Mouse (Mus musculus) embryonic facial prominence, embryonic 15.5 days (tissue): ENCODE data around the gene Utp3. TPM values are rescaled to one million over a fixed set of nuclear protein-coding genes. Genes with fewer than 3 reads are reported as not detected.
"Not testable (repeated sequence)": the region's sequence is repeated elsewhere in the genome, so short reads cannot be mapped to it uniquely, and the experiment has no call there.

ENCODE experiments used
- ATAC-seq: fragments of 200-750 bp; cut with Nextera tagmentation; 2 replicates; pipeline ENCODE4 v1.8.0; 2017; ENCODE audit warnings: low read depth, moderate TSS enrichment; ENCODE audit not compliant: insufficient number of reproducible peaks, low FRiP score, low TSS enrichment
- H3K27ac ChIP-seq: fragments of 300-500 bp; sonication (generic); replicated peaks from 2 replicates; pipeline ENCODE4 v1.5.1; 2015; ENCODE audit warnings: mild to moderate bottlenecking, inconsistent platforms
- H3K27me3 ChIP-seq: fragments of 300-500 bp; sonication (generic); 2 replicates; pipeline ENCODE4 v1.6.1; 2015; ENCODE audit warnings: inconsistent platforms
- H3K36me3 ChIP-seq: fragments of 300-500 bp; sonication (generic); 2 replicates; pipeline ENCODE4 v1.6.1; 2015; ENCODE audit warnings: mild to moderate bottlenecking, inconsistent platforms
- H3K4me1 ChIP-seq: fragments of 300-500 bp; sonication (generic); 2 replicates; pipeline ENCODE4 v1.6.1; 2015; ENCODE audit warnings: inconsistent platforms
- H3K4me2 ChIP-seq: fragments of 300-500 bp; sonication (generic); replicated peaks from 2 replicates; pipeline ENCODE4 v1.6.1; 2015; ENCODE audit warnings: mild to moderate bottlenecking, inconsistent platforms
- H3K4me3 ChIP-seq: fragments of 300-500 bp; sonication (generic); replicated peaks from 2 replicates; pipeline ENCODE4 v1.5.1; 2015; ENCODE audit warnings: mild to moderate bottlenecking, inconsistent platforms
- H3K9ac ChIP-seq: fragments of 300-500 bp; sonication (generic); 2 replicates; pipeline ENCODE4 v1.6.1; 2015; ENCODE audit warnings: inconsistent platforms
- H3K9me3 ChIP-seq: fragments of 300-500 bp; sonication (generic); replicated peaks from 2 replicates; pipeline ENCODE4 v1.6.1; 2016; ENCODE audit warnings: inconsistent platforms
- WGBS: fragments of 180-500 bp; shearing (Covaris S2); methylation state at CpG from one replicate; pipeline ENCODE4 v1.1.7; 2015; 5-methylcytosine and 5-hydroxymethylcytosine counted together
- polyA plus RNA-seq: library from polyadenylated mRNA; unstranded; fragments of >200 nt; fragmentation: Nextera tagmentation; extraction: Ambion mirVana; gene quantifications from 2 replicates; pipeline ENCODE4 v1.2.1, GENCODE M21; 2015

Utp3 gene
- polyA plus RNA-seq = 68.3 and 72.3 TPM in 2 replicates

GRCm38 (mm10) chr5:88554086-88554886, at the start of gene Utp3:
Gene Utp3, plus strand, starts transcription at chr5:88554462.
- WGBS = under 1% methylated on average over 76 of the region's 76 CpGs
- peak within 1 kb of the TSS; percentile 88 for H3K4me2 ChIP-seq

GRCm38 (mm10) chr5:88508555-88508954, 45.7 kb upstream of the Utp3 start:
- H3K9ac ChIP-seq = no peak overlapping the region
- no peak overlapping the region for H3K4me3 ChIP-seq
- no peaks in the 10 kb centered on the region for H3K36me3 ChIP-seq
- H3K27me3 ChIP-seq = no peaks in the 10 kb centered on the region
- ATAC-seq = no peak
- 81% methylated on average over 1 of the region's 1 CpGs for WGBS
- H3K4me1 ChIP-seq = no peaks in the 10 kb centered on the region
- H3K4me2 ChIP-seq = no peak overlapping the region
- no peak overlapping the region for H3K27ac ChIP-seq
- no peaks in the 10 kb centered on the region for H3K9me3 ChIP-seq

More at GRCm38 (mm10) chr5:88554086-88554886, at the start of gene Utp3:
- H3K4me1 ChIP-seq = peaks cover 13% of the 10 kb centered on the region
- H3K36me3 ChIP-seq = peaks cover 3% of the 10 kb centered on the region; the same call in 1 of the 2 replicates
- H3K27ac ChIP-seq = peak within 1 kb of the TSS; percentile 95
- peak within 1 kb of the TSS; percentile 87 for H3K4me3 ChIP-seq
- H3K9ac ChIP-seq = peak within 1 kb of the TSS; percentile 93
- ATAC-seq = peak; percentile 95
- H3K27me3 ChIP-seq = no peaks in the 10 kb centered on the region
- no peaks in the 10 kb centered on the region for H3K9me3 ChIP-seq

GRCm38 (mm10) chr5:88508990-88509389, 45.3 kb upstream of the Utp3 start:
- no peak for ATAC-seq
- H3K4me3 ChIP-seq = no peak overlapping the region
- H3K36me3 ChIP-seq = no peaks in the 10 kb centered on the region
- H3K9me3 ChIP-seq = no peaks in the 10 kb centered on the region
- H3K9ac ChIP-seq = no peak overlapping the region
- H3K27ac ChIP-seq = no peak overlapping the region
- H3K4me1 ChIP-seq = no peaks in the 10 kb centered on the region
- no peaks in the 10 kb centered on the region for H3K27me3 ChIP-seq
- 80% methylated on average over 1 of the region's 1 CpGs for WGBS
- H3K4me2 ChIP-seq = no peak overlapping the region

GRCm38 (mm10) chr5:88519232-88519631, 35.0 kb upstream of the Utp3 start:
- Histone ChIP-seq H3K9ac (no peak overlapping the region), H3K36me3 (no peaks in the 10 kb centered on the region), H3K27ac (no peak overlapping the region), H3K4me3 (no peak overlapping the region), H3K4me2 (no peak overlapping the region), H3K27me3 (no peaks in the 10 kb centered on the region), H3K4me1 (no peaks in the 10 kb centered on the region), H3K9me3 (no peaks in the 10 kb centered on the region)
- 5% methylated on average over 2 of the region's 2 CpGs for WGBS
- no peak for ATAC-seq

GRCm38 (mm10) chr5:88527657-88528056, 26.6 kb upstream of the Utp3 start, which contains the start of gene Jchain:
Gene Jchain, minus strand, starts transcription at chr5:88527891.
- Histone ChIP-seq H3K4me3 (no peak within 1 kb of the TSS), H3K4me1 (no peaks in the 10 kb centered on the region), H3K27me3 (no peaks in the 10 kb centered on the region), H3K27ac (no peak within 1 kb of the TSS), H3K36me3 (no peaks in the 10 kb centered on the region), H3K9me3 (no peaks in the 10 kb centered on the region), H3K4me2 (no peak within 1 kb of the TSS), H3K9ac (no peak within 1 kb of the TSS)
- WGBS = 87% methylated on average over 3 of the region's 3 CpGs
- ATAC-seq = no peak

GRCm38 (mm10) chr5:88530908-88531307, 23.4 kb upstream of the Utp3 start:
- no peak for ATAC-seq
- Histone ChIP-seq H3K27me3 (no peaks in the 10 kb centered on the region), H3K4me2 (no peak overlapping the region), H3K27ac (no peak overlapping the region), H3K36me3 (no peaks in the 10 kb centered on the region), H3K4me1 (no peaks in the 10 kb centered on the region), H3K4me3 (no peak overlapping the region), H3K9ac (no peak overlapping the region), H3K9me3 (no peaks in the 10 kb centered on the region)
- 62% methylated on average over 1 of the region's 1 CpGs for WGBS

GRCm38 (mm10) chr5:88534697-88535096, 19.6 kb upstream of the Utp3 start:
- 60% methylated on average over 3 of the region's 3 CpGs for WGBS
- H3K9ac ChIP-seq = no peak overlapping the region
- H3K4me2 ChIP-seq = no peak overlapping the region
- no peak overlapping the region for H3K4me3 ChIP-seq
- ATAC-seq = no peak
- H3K27me3 ChIP-seq = no peaks in the 10 kb centered on the region
- H3K9me3 ChIP-seq = no peaks in the 10 kb centered on the region
- H3K27ac ChIP-seq = no peak overlapping the region
- 0 out of 2 replicates have a peak, but pooled peaks cover 4% of the 10 kb centered on the region for H3K4me1 ChIP-seq
- no peaks in the 10 kb centered on the region for H3K36me3 ChIP-seq

- no peaks in the 10 kb centered on the region for H3K9me3 ChIP-seq
Observed at GRCm38 (mm10) chr5:88540845-88541244, 13.4 kb upstream of the Utp3 start.

GRCm38 (mm10) chr5:88542651-88543282, 11.5 kb upstream of the Utp3 start:
- Histone ChIP-seq H3K4me3 (no peak overlapping the region), H3K4me1 (no peaks in the 10 kb centered on the region), H3K36me3 (no peaks in the 10 kb centered on the region), H3K27ac (no peak overlapping the region), H3K27me3 (no peaks in the 10 kb centered on the region), H3K9me3 (no peaks in the 10 kb centered on the region), H3K9ac (no peak overlapping the region), H3K4me2 (no peak overlapping the region)
- no peak for ATAC-seq
- WGBS = 52% methylated on average over 5 of the region's 5 CpGs

More at GRCm38 (mm10) chr5:88540845-88541244, 13.4 kb upstream of the Utp3 start:
- Histone ChIP-seq H3K27ac (no peak overlapping the region), H3K4me1 (0 out of 2 replicates have a peak, but pooled peaks cover 4% of the 10 kb centered on the region), H3K36me3 (no peaks in the 10 kb centered on the region), H3K4me3 (no peak overlapping the region), H3K27me3 (no peaks in the 10 kb centered on the region), H3K4me2 (no peak overlapping the region), H3K9ac (no peak overlapping the region)
- ATAC-seq = no peak

GRCm38 (mm10) chr5:88544411-88544810, 9.9 kb upstream of the Utp3 start:
- not testable (repeated sequence) for H3K4me2 ChIP-seq, H3K27ac ChIP-seq, ATAC-seq, H3K4me1 ChIP-seq, H3K27me3 ChIP-seq, H3K36me3 ChIP-seq, H3K4me3 ChIP-seq, H3K9me3 ChIP-seq, H3K9ac ChIP-seq
- 85% methylated on average over 1 of the region's 1 CpGs for WGBS

- Histone ChIP-seq H3K27me3 (no peaks in the 10 kb centered on the region), H3K27ac (no peak overlapping the region), H3K9ac (no peak overlapping the region), H3K4me1 (no peaks in the 10 kb centered on the region), H3K4me2 (no peak overlapping the region), H3K4me3 (no peak overlapping the region), H3K36me3 (no peaks in the 10 kb centered on the region), H3K9me3 (no peaks in the 10 kb centered on the region)
- 89% methylated on average over 7 of the region's 7 CpGs for WGBS
- no peak for ATAC-seq
Observed at GRCm38 (mm10) chr5:88545536-88545935, 8.7 kb upstream of the Utp3 start.
